Mouse (Mus musculus): ENCODE results near the gene 3110082I17Rik. TPM values are rescaled to one million over a fixed set of nuclear protein-coding genes. Genes with fewer than 3 reads are reported as not detected.
"Not testable (repeated sequence)": the region's sequence is repeated elsewhere in the genome, so short reads cannot be mapped to it uniquely, and the experiment has no call there.

The 3110082I17Rik gene
- polyA plus RNA-seq, 1 experiment from 2014 or later: 12.7 TPM

GRCm38 (mm10) chr5:139335634-139336033, 124.7 kb downstream of the 3110082I17Rik start:
- Histone ChIP-seq H3K4me3 (replicated peaks; ENCODE audit: low read length) (no peak overlapping the region), H3K4me1 (replicated peaks; ENCODE audit: control insufficient read depth, insufficient read depth, low read length) (no peaks in the 10 kb centered on the region), H3K9ac (no peak overlapping the region), H3K4me2 (replicated peaks) (no peak overlapping the region), H3K27me3 (ENCODE audit: control insufficient read depth, insufficient read depth, low read length) (no peaks in the 10 kb centered on the region), H3K27ac (no peak overlapping the region), H3K36me3 (replicated peaks; ENCODE audit: control insufficient read depth, insufficient read depth) (peaks cover 62% of the 10 kb centered on the region), H3K9me3 (ENCODE audit: control insufficient read depth, low read length) (no peaks in the 10 kb centered on the region)
- ATAC-seq (ENCODE audit: low FRiP score): no peak
- no peak for DNase-seq (ENCODE audit: low spot score)
- WGBS: 90% methylated on average over 4 of the region's 4 CpGs

GRCm38 (mm10) chr5:139334394-139334793, 125.9 kb downstream of the 3110082I17Rik start:
- not testable (repeated sequence) for H3K9ac ChIP-seq; ATAC-seq (ENCODE audit: low FRiP score); H3K4me3 ChIP-seq (replicated peaks; ENCODE audit: low read length); DNase-seq (ENCODE audit: low spot score); H3K27ac ChIP-seq; H3K4me2 ChIP-seq (replicated peaks); H3K27me3 ChIP-seq (ENCODE audit: control insufficient read depth, insufficient read depth, low read length); H3K4me1 ChIP-seq (replicated peaks; ENCODE audit: control insufficient read depth, insufficient read depth, low read length); H3K9me3 ChIP-seq (ENCODE audit: control insufficient read depth, low read length)
- 86% methylated on average over 10 of the region's 10 CpGs for WGBS
- peaks cover 50% of the 10 kb centered on the region for H3K36me3 ChIP-seq (replicated peaks; ENCODE audit: control insufficient read depth, insufficient read depth)

GRCm38 (mm10) chr5:139333301-139334013, 126.9 kb downstream of the 3110082I17Rik start:
- DNase-seq (ENCODE audit: low spot score): no peak
- ATAC-seq (ENCODE audit: low FRiP score): no peak
- WGBS: 74% methylated on average over 16 of the region's 16 CpGs
- Histone ChIP-seq H3K9ac (no peak overlapping the region), H3K27ac (no peak overlapping the region), H3K9me3 (ENCODE audit: control insufficient read depth, low read length) (no peaks in the 10 kb centered on the region), H3K4me2 (replicated peaks) (no peak overlapping the region), H3K4me3 (replicated peaks; ENCODE audit: low read length) (no peak overlapping the region), H3K36me3 (replicated peaks; ENCODE audit: control insufficient read depth, insufficient read depth) (peaks cover 40% of the 10 kb centered on the region), H3K27me3 (ENCODE audit: control insufficient read depth, insufficient read depth, low read length) (peaks cover 6% of the 10 kb centered on the region; the same call in 1 of the 2 replicates), H3K4me1 (replicated peaks; ENCODE audit: control insufficient read depth, insufficient read depth, low read length) (no peaks in the 10 kb centered on the region)

GRCm38 (mm10) chr5:139332590-139333272, 127.6 kb downstream of the 3110082I17Rik start:
- Histone ChIP-seq H3K4me3 (replicated peaks; ENCODE audit: low read length) (no peak overlapping the region), H3K9ac (no peak overlapping the region), H3K4me1 (replicated peaks; ENCODE audit: control insufficient read depth, insufficient read depth, low read length) (no peaks in the 10 kb centered on the region), H3K27ac (no peak overlapping the region), H3K9me3 (ENCODE audit: control insufficient read depth, low read length) (no peaks in the 10 kb centered on the region), H3K36me3 (replicated peaks; ENCODE audit: control insufficient read depth, insufficient read depth) (peaks cover 33% of the 10 kb centered on the region), H3K27me3 (ENCODE audit: control insufficient read depth, insufficient read depth, low read length) (peaks cover 6% of the 10 kb centered on the region; the same call in 1 of the 2 replicates), H3K4me2 (replicated peaks) (no peak overlapping the region)
- WGBS: 91% methylated on average over 8 of the region's 8 CpGs
- no peak for DNase-seq (ENCODE audit: low spot score)
- no peak for ATAC-seq (ENCODE audit: low FRiP score)

- Histone ChIP-seq H3K27me3 (ENCODE audit: control insufficient read depth, insufficient read depth, low read length) (peaks cover 12% of the 10 kb centered on the region), H3K4me1 (replicated peaks; ENCODE audit: control insufficient read depth, insufficient read depth, low read length) (no peaks in the 10 kb centered on the region)
- 19% methylated on average over 8 of the region's 8 CpGs for WGBS
These were observed 128.6 kb downstream of the 3110082I17Rik start for GRCm38 (mm10) chr5:139331742-139332141.

GRCm38 (mm10) chr5:139330766-139331165, 129.6 kb downstream of the 3110082I17Rik start:
- H3K4me1 ChIP-seq (replicated peaks; ENCODE audit: control insufficient read depth, insufficient read depth, low read length): peaks cover under 1% of the 10 kb centered on the region; the same call in 1 of the 2 replicates
- no peak overlapping the region for H3K4me3 ChIP-seq (replicated peaks; ENCODE audit: low read length)
- peaks cover 20% of the 10 kb centered on the region for H3K27me3 ChIP-seq (ENCODE audit: control insufficient read depth, insufficient read depth, low read length)
- DNase-seq (ENCODE audit: low spot score) (no peak), ATAC-seq (ENCODE audit: low FRiP score) (no peak)
- no peak overlapping the region for H3K9ac ChIP-seq
- 68% methylated on average over 7 of the region's 7 CpGs for WGBS
- peaks cover 14% of the 10 kb centered on the region; the same call in 1 of the 2 replicates for H3K36me3 ChIP-seq (replicated peaks; ENCODE audit: control insufficient read depth, insufficient read depth)
- H3K4me2 ChIP-seq (replicated peaks): no peak overlapping the region
- H3K9me3 ChIP-seq (ENCODE audit: control insufficient read depth, low read length): no peaks in the 10 kb centered on the region
- no peak overlapping the region for H3K27ac ChIP-seq

More at GRCm38 (mm10) chr5:139331742-139332141, 128.6 kb downstream of the 3110082I17Rik start:
- peaks cover 24% of the 10 kb centered on the region for H3K36me3 ChIP-seq (replicated peaks; ENCODE audit: control insufficient read depth, insufficient read depth)
- no peak overlapping the region for H3K9ac ChIP-seq
- ATAC-seq (ENCODE audit: low FRiP score) (no peak), DNase-seq (ENCODE audit: low spot score) (peak; percentile 87)
- no peak overlapping the region for H3K27ac ChIP-seq
- H3K4me3 ChIP-seq (replicated peaks; ENCODE audit: low read length): no peak overlapping the region
- no peak overlapping the region for H3K4me2 ChIP-seq (replicated peaks)
- no peaks in the 10 kb centered on the region for H3K9me3 ChIP-seq (ENCODE audit: control insufficient read depth, low read length)

GRCm38 (mm10) chr5:139327634-139328020, 132.7 kb downstream of the 3110082I17Rik start:
- WGBS: 65% methylated on average over 7 of the region's 7 CpGs
- peaks cover 40% of the 10 kb centered on the region for H3K27me3 ChIP-seq (ENCODE audit: control insufficient read depth, insufficient read depth, low read length)
- peaks cover 19% of the 10 kb centered on the region for H3K4me1 ChIP-seq (replicated peaks; ENCODE audit: control insufficient read depth, insufficient read depth, low read length)
- no peak overlapping the region for H3K4me3 ChIP-seq (replicated peaks; ENCODE audit: low read length)
- no peaks in the 10 kb centered on the region for H3K9me3 ChIP-seq (ENCODE audit: control insufficient read depth, low read length)
- H3K27ac ChIP-seq: no peak overlapping the region
- H3K36me3 ChIP-seq (replicated peaks; ENCODE audit: control insufficient read depth, insufficient read depth): no peaks in the 10 kb centered on the region
- H3K4me2 ChIP-seq (replicated peaks): no peak overlapping the region
- no peak overlapping the region for H3K9ac ChIP-seq
- ATAC-seq (ENCODE audit: low FRiP score): no peak
- DNase-seq (ENCODE audit: low spot score): no peak

GRCm38 (mm10) chr5:139326986-139327633, 133.2 kb downstream of the 3110082I17Rik start:
- ATAC-seq (ENCODE audit: low FRiP score) (no peak), DNase-seq (ENCODE audit: low spot score) (no peak)
- Histone ChIP-seq H3K4me1 (replicated peaks; ENCODE audit: control insufficient read depth, insufficient read depth, low read length) (peaks cover 19% of the 10 kb centered on the region), H3K4me2 (replicated peaks) (no peak overlapping the region), H3K4me3 (replicated peaks; ENCODE audit: low read length) (no peak overlapping the region), H3K36me3 (replicated peaks; ENCODE audit: control insufficient read depth, insufficient read depth) (no peaks in the 10 kb centered on the region), H3K27me3 (ENCODE audit: control insufficient read depth, insufficient read depth, low read length) (peaks cover 40% of the 10 kb centered on the region), H3K9me3 (ENCODE audit: control insufficient read depth, low read length) (no peaks in the 10 kb centered on the region), H3K9ac (no peak overlapping the region), H3K27ac (no peak overlapping the region)
- 79% methylated on average over 7 of the region's 7 CpGs for WGBS

GRCm38 (mm10) chr5:139326111-139326696, 134.1 kb downstream of the 3110082I17Rik start:
- ATAC-seq (ENCODE audit: low FRiP score) (no peak), DNase-seq (ENCODE audit: low spot score) (no peak)
- Histone ChIP-seq H3K36me3 (replicated peaks; ENCODE audit: control insufficient read depth, insufficient read depth) (no peaks in the 10 kb centered on the region), H3K9ac (no peak overlapping the region), H3K4me1 (replicated peaks; ENCODE audit: control insufficient read depth, insufficient read depth, low read length) (peaks cover 19% of the 10 kb centered on the region), H3K4me2 (replicated peaks) (no peak overlapping the region), H3K9me3 (ENCODE audit: control insufficient read depth, low read length) (no peaks in the 10 kb centered on the region), H3K4me3 (replicated peaks; ENCODE audit: low read length) (no peak overlapping the region), H3K27me3 (ENCODE audit: control insufficient read depth, insufficient read depth, low read length) (peaks cover 40% of the 10 kb centered on the region), H3K27ac (no peak overlapping the region)
- WGBS: 61% methylated on average over 13 of the region's 13 CpGs

Measured in hindbrain, embryonic 14.5 days (tissue).